Mouse (Mus musculus) mesoderm, embryonic 11.5 days (tissue): ENCODE results near the gene Rnf10.
A peak's percentile ranks its signal among the peaks of the same experiment; 100 is the strongest.

Source experiments
- DNase-seq: peaks from one replicate; pipeline ENCODE4 v3.0.0-alpha.2; 2012; ENCODE audit warnings: low read depth, low spot score

Rnf10 gene

DNA sequence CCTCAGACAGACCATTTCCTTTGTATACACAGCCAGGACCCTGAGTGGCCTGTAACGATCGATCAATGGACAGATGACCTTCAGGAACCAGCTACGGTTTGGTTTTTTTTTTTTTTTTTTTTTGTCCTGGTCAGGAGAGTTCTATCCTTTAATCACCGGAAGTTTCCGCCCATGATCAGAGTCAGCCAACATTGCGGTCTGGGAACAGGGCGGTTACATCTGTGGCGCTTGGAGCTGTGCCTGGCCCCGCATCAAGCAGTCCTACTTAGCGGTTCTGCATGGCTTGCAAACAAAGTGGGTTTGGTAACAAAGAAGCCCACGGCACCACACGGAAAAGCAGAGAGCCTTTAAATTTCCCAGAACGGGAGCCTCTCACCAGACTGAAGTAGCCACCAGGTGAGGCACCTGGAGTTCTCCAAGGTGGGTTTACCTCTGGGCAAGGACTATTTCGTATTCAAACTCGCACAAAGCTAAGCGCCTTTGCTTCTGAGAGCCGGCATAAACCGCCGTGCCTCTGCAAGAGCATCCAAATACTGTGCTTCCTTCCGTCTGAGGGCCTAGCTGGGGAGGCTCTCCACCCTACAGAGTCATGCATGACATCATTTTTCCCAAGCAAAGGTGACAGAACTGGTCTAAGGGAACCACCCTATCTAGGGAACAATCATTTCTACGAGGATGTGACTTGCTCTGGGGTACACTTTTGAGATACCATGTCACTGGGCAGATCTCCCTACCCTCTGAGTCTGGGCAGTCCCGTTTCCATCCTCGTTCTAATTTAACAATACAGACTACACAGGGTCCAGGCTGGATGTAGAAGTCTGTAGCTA is 68.8 kb downstream of the Rnf10 start:
- no peak for DNase-seq

DNA sequence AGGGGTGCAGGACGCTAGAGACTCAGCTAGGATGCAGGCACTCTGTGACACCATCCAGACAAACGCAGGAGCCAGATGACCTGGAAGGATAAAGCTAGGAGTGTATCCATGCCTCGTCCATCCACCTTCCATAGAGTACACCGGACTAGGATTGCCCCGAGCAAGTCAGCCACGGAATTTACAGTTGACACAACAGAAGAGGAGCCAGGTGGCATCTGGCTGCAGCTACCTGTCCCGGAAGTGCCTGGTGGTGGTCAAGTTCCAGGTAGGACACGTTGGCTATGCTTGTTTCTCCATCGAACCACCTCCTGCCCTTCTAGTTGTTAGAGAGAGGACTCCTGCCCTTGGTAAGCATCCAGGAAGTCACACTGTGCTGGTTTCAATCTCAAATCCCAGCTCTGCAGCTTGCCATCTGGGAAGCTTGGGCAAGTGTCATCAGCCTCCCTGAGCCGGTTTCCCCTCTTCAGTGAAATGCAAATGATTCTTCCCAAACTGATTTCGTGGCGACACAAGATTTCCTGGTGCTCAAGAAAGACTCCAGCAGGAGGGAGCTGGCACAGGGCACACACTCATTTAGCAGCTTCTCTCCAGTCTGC is 78.0 kb downstream of the Rnf10 start:
- DNase-seq: no peak

DNA sequence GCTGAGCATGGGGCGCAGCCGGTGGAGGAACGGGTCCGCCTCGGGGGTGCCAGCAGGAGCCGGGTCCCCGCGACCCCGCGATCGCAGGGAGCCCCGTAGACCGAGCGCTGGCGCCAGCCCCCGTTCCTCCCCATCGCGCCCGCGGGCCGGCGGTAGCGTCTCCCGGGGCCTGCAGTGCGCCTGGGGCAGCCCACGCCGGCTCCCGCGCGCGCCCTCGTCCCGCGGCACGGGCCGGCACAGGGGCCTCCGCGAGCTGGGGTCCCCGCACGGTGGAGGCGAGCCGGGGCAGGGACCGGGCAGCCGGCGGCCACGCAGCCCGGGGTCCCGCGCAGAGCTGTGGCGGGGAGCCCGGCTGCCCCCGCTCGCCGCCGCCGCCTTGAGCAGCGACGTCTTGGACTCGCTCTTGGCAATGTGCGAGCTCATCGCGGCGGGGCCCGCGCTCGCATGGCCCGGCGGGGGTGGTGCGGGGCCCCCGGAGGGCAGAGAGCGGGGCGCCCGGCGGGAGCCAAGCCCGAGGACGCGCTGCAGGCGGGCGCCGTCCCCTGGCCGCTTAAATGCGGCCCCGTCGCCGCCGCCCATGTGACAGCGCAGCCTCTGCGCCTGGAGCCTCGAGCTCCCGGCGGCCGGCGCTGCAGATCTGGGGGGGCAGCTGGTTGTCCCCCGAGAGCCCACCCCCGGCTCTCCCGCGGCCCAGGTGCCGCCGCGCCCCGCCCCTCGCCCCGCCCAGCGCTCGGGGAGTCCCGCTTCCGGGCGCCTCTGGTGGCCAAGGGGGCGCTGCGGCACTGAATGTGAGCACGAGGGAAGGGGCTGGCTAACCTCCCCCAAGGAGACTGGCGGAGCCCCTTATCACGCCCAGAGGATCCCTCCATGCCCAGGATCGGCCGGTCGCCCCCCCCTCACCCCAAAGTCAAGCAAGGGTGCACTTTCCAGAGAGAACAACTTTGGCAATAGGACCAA is 78.8 kb downstream of the Rnf10 start, which contains the start of gene Cabp1:
Cabp1 (minus strand) TSS at position 713 of the 957 bp plus-strand sequence.
- peak; percentile 67 for DNase-seq

DNA sequence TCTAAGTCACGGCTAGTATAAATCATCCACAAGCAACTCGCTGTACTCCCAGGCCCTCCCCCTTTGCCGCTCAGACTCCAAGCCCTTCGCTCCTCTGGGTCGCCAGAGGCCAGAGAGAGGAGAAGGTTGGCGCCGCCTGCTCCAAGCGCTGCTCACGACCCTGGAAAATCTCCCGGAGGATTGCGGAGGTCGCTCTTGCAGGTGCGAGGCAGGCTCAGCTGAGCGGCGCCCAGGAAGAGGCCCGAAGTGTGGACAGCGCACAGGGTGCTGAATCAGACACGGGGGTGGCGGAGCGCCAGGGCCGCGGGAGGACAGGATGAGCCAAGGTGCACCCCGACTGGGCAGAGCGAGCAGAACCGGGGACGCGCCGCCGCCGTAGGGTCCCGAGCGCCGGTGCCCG is 79.5 kb downstream of the Rnf10 start:
- DNase-seq: no peak

DNA sequence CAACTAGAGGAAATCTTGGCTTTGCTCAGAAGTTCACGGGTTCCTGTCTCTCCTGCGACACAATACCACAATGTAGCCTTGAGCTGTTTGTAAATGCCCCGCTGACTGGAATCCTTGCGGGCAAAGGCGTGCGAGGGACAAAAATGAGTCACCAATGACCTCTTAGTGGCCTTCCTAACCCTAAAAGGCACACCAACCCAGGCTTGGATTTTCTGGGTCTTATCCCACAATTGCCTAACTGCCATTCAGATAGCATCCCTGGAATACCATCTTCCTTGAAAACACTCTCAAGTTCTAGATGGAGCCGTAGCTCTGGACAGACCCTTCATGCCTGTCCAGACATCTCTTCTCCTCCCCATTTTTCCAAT is 79.9 kb downstream of the Rnf10 start:
- no peak for DNase-seq

DNA sequence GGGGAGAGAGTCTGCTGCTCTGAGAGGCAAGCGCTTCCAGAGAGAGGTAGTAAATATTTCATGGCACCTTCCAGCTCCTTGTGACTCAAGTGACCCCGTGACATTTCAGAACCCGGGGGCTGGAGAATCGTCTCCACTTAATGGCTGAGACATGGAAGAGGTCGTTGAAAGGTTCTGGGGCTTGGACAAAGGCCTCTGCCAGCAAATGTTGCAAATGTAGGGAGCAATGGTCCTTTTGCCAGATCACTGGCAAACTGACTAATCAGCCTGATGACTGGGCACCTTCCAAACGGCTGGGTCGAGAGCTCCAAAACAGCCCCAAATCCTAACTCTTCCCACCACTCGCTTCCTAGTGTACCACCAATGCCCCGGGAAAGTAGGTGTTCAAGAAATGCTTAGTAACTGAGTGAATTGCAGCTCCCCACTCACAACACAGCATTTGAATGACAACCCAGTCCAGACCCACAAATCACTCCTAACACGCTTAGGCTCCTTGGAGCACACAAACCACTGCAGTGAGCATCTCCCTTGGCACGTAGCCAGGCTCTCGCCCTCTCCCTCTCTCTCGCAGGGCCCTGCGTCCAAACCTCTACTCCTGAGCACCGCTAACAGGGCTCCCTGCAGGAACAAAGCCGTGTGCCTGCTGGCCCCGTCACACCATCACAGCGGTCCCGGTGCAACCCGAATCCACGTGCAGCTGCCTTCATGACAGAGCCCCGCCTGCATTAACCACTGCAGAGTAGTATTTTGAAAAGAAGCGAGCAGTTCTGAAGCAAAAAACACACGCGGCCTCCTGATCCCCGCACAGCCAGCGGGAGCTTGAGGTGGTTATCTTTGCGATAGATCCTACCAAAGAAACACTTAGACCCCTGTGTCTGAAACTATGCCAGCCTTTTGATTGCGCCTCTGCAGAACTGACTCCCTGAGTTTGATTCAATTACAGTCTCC is 80.5 kb downstream of the Rnf10 start:
- DNase-seq: no peak
